Mouse (Mus musculus) lung, postnatal 14 days (tissue): Measurements from ENCODE around the gene Pak6.

Source experiments
- DNase-seq: peaks from one replicate; pipeline ENCODE4 v3.0.0; 2021

The Pak6 gene

DNA sequence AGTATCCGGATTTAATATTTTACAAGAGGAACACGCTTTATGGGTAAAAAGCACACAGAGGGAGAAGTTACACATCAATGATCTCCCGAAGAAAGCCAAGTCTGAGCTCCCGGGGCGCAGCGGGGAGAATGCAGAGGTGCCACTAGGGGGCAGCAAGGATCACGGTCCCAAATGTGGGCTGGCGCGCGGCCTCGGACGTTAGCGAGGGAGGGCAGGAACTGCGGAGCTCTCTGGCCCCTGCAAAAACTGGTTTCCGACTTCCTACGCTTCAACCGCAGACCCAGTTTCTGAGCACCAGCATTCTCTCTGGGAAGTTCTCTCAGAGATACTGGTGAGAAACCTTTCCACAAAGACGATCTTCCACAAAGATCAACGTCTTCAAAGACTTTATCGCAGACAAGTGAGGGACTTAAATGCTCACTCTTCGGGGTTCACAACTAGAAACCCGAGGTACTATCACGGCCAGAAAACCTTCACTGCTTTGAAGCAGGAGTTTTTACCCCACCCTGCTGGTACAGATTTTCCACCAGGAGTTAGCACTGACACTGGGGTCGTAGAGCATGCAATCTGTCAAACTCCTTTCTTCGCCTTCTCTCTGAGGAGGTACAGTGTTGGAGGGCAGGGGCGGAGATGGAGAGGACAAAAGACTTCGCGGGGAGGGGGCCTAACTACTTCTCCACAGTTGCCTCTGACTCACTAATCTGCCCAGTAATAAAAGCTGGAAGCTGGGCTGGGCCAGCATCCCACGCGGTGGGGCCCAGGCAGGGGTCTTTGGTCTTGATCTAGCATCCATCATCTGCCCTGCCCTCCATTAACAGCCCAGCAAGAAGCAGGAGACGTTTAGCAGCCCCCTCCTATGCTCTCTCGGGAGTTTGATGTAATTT lies 37.3 kb downstream of the Pak6 start:
- peak; percentile 93 for DNase-seq

DNA sequence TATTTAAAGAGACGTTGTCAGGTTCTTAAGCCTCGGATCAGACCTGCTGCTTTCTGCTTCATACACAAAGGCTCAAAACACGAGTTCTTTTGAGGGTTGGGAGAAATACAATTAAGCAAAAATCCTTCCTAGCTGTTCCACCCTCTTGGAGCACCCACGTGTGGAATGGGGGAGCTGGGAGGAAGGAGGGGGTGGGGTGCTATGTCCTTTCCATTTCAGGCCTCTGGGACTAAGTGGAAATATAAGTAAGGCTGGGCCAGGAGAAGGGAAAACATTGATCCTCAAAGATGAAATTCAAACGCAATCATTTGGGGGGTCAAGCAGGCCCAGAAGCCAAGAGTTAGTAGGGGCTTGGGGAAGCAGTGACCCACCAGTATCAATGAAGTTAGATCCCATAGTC lies 38.1 kb downstream of the Pak6 start:
- no peak for DNase-seq

DNA sequence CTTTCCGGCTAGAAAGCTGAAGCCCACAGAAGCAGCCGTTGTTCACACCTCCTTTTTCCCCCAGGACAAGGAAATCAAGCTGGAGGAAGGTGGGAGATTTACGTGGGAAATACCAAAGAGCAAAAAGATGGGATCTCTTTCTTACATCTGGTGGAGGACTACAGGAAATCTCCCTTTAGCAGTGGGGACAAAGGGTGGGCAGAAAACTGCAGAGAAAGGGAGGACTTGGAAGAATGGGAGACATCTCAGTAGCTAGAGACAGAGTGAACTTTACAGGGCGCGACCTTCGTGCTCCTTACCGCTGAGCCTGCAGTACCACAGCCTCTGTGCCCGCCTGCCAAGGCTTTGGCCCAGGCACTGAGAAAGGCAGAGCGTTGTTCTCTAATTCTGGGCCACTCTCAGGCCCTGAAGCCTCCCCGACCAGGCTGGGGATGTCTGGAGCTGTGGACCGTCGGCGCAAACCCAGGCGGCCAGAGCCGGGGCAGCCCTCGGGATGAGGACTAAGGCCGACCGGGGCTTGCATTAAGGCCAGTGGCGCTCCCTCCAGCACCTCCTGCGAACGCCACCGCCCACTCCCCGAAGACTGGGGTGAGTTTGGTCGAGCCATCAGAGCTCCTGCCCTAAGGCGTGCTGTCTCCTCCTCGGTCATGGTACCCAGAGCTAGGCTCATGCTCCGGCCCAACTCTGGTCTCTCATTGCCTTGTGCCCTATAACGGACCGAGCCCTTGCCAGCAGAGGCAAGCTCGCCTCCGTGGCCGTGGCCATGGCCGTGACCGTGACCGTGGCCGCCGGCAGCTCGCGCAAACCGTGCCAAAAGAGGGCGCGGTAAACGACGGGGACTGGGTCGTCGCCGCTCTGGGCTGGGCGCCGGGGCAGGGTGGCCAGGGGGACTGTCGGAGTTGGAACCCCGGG lies 39.1 kb downstream of the Pak6 start:
- no peak for DNase-seq

- DNase-seq, result peak; percentile 57
Observed at GRCm38 (mm10) chr2:118702883-118703761, 40.0 kb downstream of the Pak6 start.

- DNase-seq, result no peak
Observed at GRCm38 (mm10) chr2:118703913-118704730, 41.0 kb downstream of the Pak6 start, which contains the start of gene Ankrd63. Ankrd63 (minus strand) TSS chr2:118703963.

GRCm38 (mm10) chr2:118706436-118706835 lies 43.3 kb downstream of the Pak6 start:
- DNase-seq, result no peak

DNA sequence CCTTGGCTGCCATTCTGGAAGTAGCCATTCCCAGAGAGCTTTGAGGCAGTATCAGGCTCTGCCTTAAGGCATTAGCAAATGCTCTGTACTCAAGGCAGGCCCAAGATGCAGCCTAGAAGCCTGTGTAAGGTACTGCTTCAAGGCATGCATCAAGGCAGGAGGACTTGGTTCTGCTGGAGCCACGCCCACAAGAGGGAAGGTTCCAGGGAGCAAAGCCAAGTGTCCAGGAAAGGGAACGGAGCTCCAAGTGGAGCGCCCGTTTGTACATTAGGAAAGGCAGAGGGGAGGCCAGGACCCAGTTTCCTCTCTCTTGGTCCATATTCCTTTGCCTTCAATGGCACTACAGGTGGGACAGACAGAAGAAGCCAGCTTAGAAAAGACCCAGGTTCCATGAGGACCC lies 45.4 kb downstream of the Pak6 start:
- no peak for DNase-seq

DNA sequence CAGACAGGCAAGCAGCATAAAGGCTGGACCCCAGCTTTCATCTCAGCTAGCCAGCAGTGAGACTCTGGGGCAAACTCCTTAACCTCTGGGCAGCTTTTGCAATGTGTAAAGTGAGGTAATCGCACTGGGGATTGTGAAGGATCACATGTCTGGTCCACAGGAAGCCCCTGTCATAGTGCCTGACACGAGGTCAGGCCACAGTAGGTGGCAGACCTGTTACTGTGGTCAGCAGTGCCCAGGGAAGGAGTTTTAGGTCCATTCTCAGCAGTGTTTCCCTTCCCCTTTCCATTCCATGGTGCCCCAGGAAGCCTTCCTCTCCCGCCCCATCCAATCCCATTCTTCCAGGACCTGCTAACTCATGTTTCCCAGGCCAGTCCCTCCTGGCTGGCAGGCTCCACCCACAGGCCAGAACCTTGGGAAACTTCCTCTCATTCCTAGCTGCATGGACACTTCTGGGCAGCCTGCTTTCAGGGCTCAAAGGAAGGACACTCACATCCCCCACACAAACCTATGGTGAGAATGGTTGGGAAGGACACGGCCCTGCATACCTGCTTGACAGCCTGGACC lies 46.6 kb downstream of the Pak6 start:
- no peak for DNase-seq

GRCm38 (mm10) chr2:118711038-118711494 lies 48.0 kb downstream of the Pak6 start:
- DNase-seq, result peak; percentile 54

DNA sequence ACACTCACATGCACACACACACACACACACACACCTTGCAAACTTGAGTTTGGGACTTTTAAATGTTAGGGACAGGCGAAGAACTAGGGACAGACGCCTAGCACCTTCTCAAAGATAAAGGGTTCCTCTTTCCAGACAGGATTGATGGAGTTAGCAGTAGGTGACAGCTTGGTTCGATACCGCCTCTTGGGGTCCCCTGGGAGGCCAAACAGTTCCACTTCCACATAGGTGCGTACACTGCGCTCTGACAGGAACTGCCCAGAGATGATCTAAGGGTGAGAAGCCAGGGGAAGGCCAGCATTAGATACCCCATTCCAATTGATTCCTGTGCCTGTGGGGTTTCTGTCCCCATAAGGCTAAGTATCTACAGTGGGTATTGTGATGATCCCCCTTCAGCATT lies 50.5 kb downstream of the Pak6 start:
- DNase-seq, result no peak

DNA sequence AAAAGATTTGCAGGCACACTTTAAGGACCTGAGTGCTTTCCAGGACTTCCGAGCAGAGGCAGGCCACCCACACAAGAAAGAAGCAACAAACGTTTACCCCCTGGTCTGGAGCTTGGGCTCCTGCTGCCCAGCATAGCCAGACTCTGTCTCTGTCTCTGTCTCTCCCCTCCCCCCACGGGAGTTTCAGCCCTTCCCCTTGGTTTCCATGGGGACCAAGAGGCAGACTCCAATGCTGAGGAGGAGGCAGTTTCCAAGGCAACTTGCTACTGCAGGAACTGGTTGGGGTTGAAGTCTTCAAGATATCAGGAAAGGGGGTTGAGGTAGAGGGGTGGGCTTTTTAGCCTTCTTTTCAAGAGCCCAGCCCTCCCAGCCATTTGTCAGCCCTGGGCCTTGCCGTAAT lies 51.1 kb downstream of the Pak6 start:
- DNase-seq, result no peak

- DNase-seq, result no peak
Observed at GRCm38 (mm10) chr2:118716677-118717076, 53.6 kb downstream of the Pak6 start.

- no peak for DNase-seq
Observed at GRCm38 (mm10) chr2:118723693-118724486, 60.8 kb downstream of the Pak6 start.

- no peak for DNase-seq
Observed at GRCm38 (mm10) chr2:118725511-118725910, 62.4 kb downstream of the Pak6 start.

- no peak for DNase-seq
Observed at GRCm38 (mm10) chr2:118726873-118727272, 63.8 kb downstream of the Pak6 start.

DNA sequence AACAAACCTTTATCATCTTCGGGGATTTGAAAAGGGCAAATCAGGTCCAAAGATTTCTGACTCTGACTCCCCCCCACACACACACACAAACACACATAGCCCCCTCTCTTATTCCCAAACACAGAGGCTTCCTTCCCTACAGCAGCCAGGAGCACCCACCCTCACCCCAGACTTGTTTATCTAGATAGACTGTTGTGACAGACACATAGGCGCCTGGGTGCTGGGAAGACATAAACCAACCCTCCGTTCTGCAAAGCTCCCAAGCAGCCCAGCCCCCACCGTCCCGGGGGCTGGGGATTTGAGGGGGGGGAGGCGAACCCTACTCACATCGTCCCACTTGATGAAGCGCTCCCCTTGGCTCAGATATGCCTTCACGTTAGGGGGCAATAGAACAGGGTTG lies 64.8 kb downstream of the Pak6 start:
- peak; percentile 35 for DNase-seq

DNA sequence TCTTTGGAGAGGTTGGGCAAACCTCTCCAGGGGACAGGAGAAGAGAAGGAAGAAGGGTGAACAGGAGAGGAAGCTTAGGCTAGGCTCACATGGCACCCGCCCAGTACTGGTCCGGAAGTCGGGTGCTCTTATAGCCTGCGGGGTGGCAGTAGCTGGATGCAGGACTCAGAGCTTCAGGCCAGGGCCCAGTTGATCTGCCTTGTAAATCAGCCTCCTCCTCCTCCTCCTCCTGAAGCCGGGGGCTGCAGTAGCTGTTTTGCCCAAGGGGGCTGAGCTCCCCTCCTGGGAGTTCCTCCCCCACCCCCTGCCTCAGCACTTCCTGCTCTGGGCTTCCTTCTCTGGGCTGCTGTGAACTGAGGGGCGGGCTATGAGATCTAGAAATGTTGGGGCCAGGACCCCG lies 65.2 kb downstream of the Pak6 start, which contains the start of gene Plcb2:
Gene Plcb2 (minus strand): TSS at position 102 of the 400 bp plus-strand sequence.
- peak; percentile 38 for DNase-seq

DNA sequence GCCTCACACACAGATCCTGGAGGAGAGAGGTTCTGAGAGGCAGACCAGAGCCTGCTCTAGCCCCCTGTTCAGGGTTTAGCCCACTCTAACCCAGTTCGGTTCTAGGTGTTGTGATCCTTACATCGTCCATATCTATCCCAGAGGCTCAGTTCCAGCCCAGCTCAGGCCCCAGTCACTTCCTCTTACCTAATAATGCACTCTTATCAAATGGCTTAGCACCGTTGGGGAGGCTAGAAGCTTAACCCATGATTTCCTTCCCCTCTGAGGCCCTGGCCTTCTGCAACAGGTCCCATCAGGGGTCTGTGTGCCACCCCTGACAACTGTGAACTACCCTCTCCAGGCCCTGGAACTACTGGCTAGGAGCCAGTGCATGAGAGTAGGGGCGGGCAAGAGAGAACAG lies 66.1 kb downstream of the Pak6 start:
- no peak for DNase-seq

DNA sequence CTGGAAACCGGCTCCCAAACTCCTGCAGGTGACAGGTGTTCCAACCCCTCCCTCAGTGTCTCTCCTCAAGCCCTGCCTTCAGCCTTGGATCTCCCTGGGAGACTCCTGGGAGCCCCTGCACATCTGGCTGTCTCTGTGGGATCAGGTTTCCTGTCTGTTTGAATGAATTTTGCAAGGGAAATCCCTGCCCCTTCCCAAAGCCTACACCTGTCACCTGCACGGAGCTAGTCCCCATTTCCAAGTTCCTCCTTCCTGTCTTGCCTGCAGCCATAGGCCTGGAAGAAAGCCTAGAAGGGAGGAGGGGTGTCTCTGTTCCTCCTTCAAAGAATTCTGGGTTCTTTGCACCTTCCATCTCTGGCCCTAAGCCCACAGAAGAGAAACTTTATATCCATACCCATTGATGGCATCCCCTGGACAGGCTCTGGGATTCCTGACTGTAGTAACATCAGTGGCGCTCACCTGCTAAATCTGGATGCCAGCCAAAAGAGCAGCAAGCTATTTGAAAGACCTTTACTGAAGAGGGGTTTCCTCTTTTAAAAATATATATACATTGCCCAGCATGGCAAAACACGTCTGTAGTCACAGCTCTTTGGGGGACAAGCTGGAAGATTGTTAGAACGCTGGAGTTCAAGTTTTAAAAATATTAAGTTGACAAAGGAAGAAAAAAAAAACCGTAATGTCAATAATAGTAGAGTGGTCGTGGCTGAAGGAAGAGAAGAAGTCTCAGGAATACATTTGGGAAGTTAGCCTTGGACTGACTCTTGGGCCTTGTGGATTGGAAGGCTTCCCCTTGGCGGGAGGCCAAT lies 66.9 kb downstream of the Pak6 start:
- DNase-seq, result no peak

- DNase-seq, result peak; percentile 86
Observed at GRCm38 (mm10) chr2:118730622-118730915, 67.5 kb downstream of the Pak6 start.
